Mouse (Mus musculus) CH12.LX (cell line): ENCODE results near the gene Herc1. TPM values are rescaled to one million over a fixed set of nuclear protein-coding genes. Genes with fewer than 3 reads are reported as not detected.

Source experiments
- DNase-seq: peaks from one replicate; pipeline ENCODE4 v3.0.0-alpha.2; 2013; ENCODE audit errors: extremely low read depth
- H3K27ac ChIP-seq: 2 replicates; pipeline ENCODE4 v1.5.1; 2012; ENCODE audit warnings: low read depth, mild to moderate bottlenecking, control low read depth, moderate library complexity; ENCODE audit not compliant: insufficient read depth
- H3K27me3 ChIP-seq: replicated peaks from 2 replicates; pipeline ENCODE3; 2012; ENCODE audit warnings: inconsistent platforms
- H3K36me3 ChIP-seq, 2 experiments: replicated peaks in 1 of 2; 2 replicates each; pipeline versions ENCODE3 to v1.6.1; 2012; ENCODE audit warnings: inconsistent platforms in 1 of 2, low read length in 1 of 2, mild to moderate bottlenecking in 1 of 2, mixed read lengths in 1 of 2, moderate library complexity in 1 of 2; ENCODE audit not compliant: control insufficient read depth in 1 of 2, insufficient read depth in 1 of 2
- H3K4me1 ChIP-seq, 2 experiments: 2 replicates each; pipeline ENCODE4 v1.6.1; 2012; ENCODE audit warnings: inconsistent platforms in 1 of 2, moderate library complexity in 1 of 2; ENCODE audit not compliant: insufficient read depth in 2 of 2, control insufficient read depth in 1 of 2
- H3K4me2 ChIP-seq: 2 replicates; pipeline ENCODE4 v1.6.1; 2012; ENCODE audit warnings: low read depth, mild to moderate bottlenecking, control low read depth; ENCODE audit not compliant: poor library complexity, insufficient read depth, severe bottlenecking
- H3K4me3 ChIP-seq, 3 experiments: fragments of 150-350 bp in 1 of 3; sonication (generic) in 1 of 3; replicated peaks in 1 of 3; 2 replicates each; pipeline versions ENCODE3 to v1.5.1; 2011 to 2012; ENCODE audit warnings: low read depth in 2 of 3, low read length in 2 of 3, mild to moderate bottlenecking in 2 of 3, moderate library complexity in 2 of 3, control low read depth in 1 of 3, improper control_type of control experiment in 1 of 3, inconsistent platforms in 1 of 3, mixed read lengths in 1 of 3; ENCODE audit not compliant: poor library complexity in 1 of 3
- H3K79me2 ChIP-seq: replicated peaks from 2 replicates; pipeline ENCODE4 v1.6.1; 2012; ENCODE audit warnings: mild to moderate bottlenecking, moderate library complexity; ENCODE audit not compliant: control insufficient read depth, poor library complexity, insufficient read depth, severe bottlenecking; ENCODE audit errors: extremely low read depth
- H3K9ac ChIP-seq: 2 replicates; pipeline ENCODE4 v1.6.1; 2012; ENCODE audit warnings: low read depth, mild to moderate bottlenecking, control low read depth, moderate library complexity; ENCODE audit not compliant: insufficient read depth
- H3K9me3 ChIP-seq: replicated peaks from 2 replicates; pipeline ENCODE3; 2012; ENCODE audit warnings: low read length, inconsistent platforms, mixed read lengths
- BHLHE40 ChIP-seq: IDR thresholded peaks from 2 replicates; pipeline ENCODE4 v1.6.1; 2011; ENCODE audit warnings: mild to moderate bottlenecking, low read depth, low read length, improper control_type of control experiment
- CHD1 ChIP-seq: IDR thresholded peaks from 2 replicates; pipeline ENCODE4 v1.6.1; 2012; ENCODE audit warnings: low read depth, low read length, improper control_type of control experiment, inconsistent platforms
- CTCF ChIP-seq, 2 experiments: IDR thresholded peaks in 1 of 2; conservative IDR thresholded peaks in 1 of 2; 2 replicates each; pipeline ENCODE4 v1.5.1; 2011 to 2012; ENCODE audit warnings: low read depth in 2 of 2, low read length in 2 of 2, improper control_type of control experiment in 1 of 2, inconsistent platforms in 1 of 2, mild to moderate bottlenecking in 1 of 2, moderate library complexity in 1 of 2
- E2F4 ChIP-seq: IDR thresholded peaks from 2 replicates; pipeline ENCODE4 v1.6.1; 2011; ENCODE audit warnings: low read depth, low read length, improper control_type of control experiment; ENCODE audit not compliant: insufficient replicate concordance
- ELF1 ChIP-seq: IDR thresholded peaks from 2 replicates; pipeline ENCODE4 v1.6.1; 2014; ENCODE audit warnings: low read depth, mild to moderate bottlenecking, inconsistent platforms, low read length, improper control_type of control experiment
- EP300 ChIP-seq: IDR thresholded peaks from 2 replicates; pipeline ENCODE4 v1.6.1; 2011; ENCODE audit warnings: low read length, improper control_type of control experiment
- ETS1 ChIP-seq: conservative IDR thresholded peaks from 2 replicates; pipeline ENCODE4 v1.6.1; 2012; ENCODE audit warnings: low read depth, mild to moderate bottlenecking, inconsistent platforms, low read length, improper control_type of control experiment, moderate library complexity
- HCFC1 ChIP-seq: IDR thresholded peaks from 2 replicates; pipeline ENCODE4 v1.6.1; 2012; ENCODE audit warnings: low read depth, mild to moderate bottlenecking, inconsistent platforms, low read length, improper control_type of control experiment
- IRF4 ChIP-seq: IDR thresholded peaks from 2 replicates; pipeline ENCODE4 v1.6.1; 2014; ENCODE audit warnings: low read depth, mild to moderate bottlenecking, inconsistent platforms, low read length, improper control_type of control experiment
- JUN ChIP-seq: IDR thresholded peaks from 2 replicates; pipeline ENCODE4 v1.6.1; 2011; ENCODE audit warnings: low read depth, mild to moderate bottlenecking, low read length, improper control_type of control experiment, moderate library complexity; ENCODE audit not compliant: insufficient read depth
- JUND ChIP-seq: conservative IDR thresholded peaks from 2 replicates; pipeline ENCODE4 v1.6.1; 2011; ENCODE audit warnings: low read depth, low read length, improper control_type of control experiment
- KAT2A ChIP-seq: IDR thresholded peaks from 2 replicates; pipeline ENCODE4 v1.6.1; 2012; ENCODE audit warnings: low read length, improper control_type of control experiment, inconsistent platforms; ENCODE audit not compliant: insufficient replicate concordance
- MAZ ChIP-seq: IDR thresholded peaks from 2 replicates; pipeline ENCODE4 v1.6.1; 2012; ENCODE audit warnings: low read depth, mild to moderate bottlenecking, inconsistent platforms, low read length, improper control_type of control experiment, moderate library complexity
- MEF2A ChIP-seq: IDR thresholded peaks from 2 replicates; pipeline ENCODE4 v1.6.1; 2014; ENCODE audit warnings: low read depth, mild to moderate bottlenecking, inconsistent platforms, low read length, improper control_type of control experiment, borderline replicate concordance
- MYC ChIP-seq: IDR thresholded peaks from 2 replicates; pipeline ENCODE4 v1.6.1; 2011; ENCODE audit warnings: low read depth, mild to moderate bottlenecking, improper control_type of control experiment, low read length
- PAX5 ChIP-seq: IDR thresholded peaks from 2 replicates; pipeline ENCODE4 v1.6.1; 2012; ENCODE audit warnings: low read length, inconsistent platforms, mixed read lengths
- POLR2A ChIP-seq: IDR thresholded peaks from 2 replicates; pipeline ENCODE4 v1.6.1; 2011; ENCODE audit warnings: low read depth, mild to moderate bottlenecking, improper control_type of control experiment, low read length
- POLR2AphosphoS2 ChIP-seq: IDR thresholded peaks from 2 replicates; pipeline ENCODE4 v1.6.1; 2011; ENCODE audit warnings: low read depth, low read length, improper control_type of control experiment
- RAD21 ChIP-seq: IDR thresholded peaks from 2 replicates; pipeline ENCODE4 v1.6.1; 2011; ENCODE audit warnings: low read depth, mild to moderate bottlenecking, low read length, improper control_type of control experiment, moderate library complexity
- RCOR1 ChIP-seq: conservative IDR thresholded peaks from 2 replicates; pipeline ENCODE4 v1.6.1; 2012; ENCODE audit warnings: low read depth, mild to moderate bottlenecking, inconsistent platforms, low read length, improper control_type of control experiment
- SMC3 ChIP-seq: IDR thresholded peaks from 2 replicates; pipeline ENCODE4 v1.6.1; 2011; ENCODE audit warnings: low read depth, low read length, improper control_type of control experiment
- TBP ChIP-seq: conservative IDR thresholded peaks from 2 replicates; pipeline ENCODE4 v1.6.1; 2011; ENCODE audit warnings: low read depth, low read length, improper control_type of control experiment
- TCF12 ChIP-seq: IDR thresholded peaks from 2 replicates; pipeline ENCODE4 v1.6.1; 2014; ENCODE audit warnings: low read depth, mild to moderate bottlenecking, inconsistent platforms, low read length, improper control_type of control experiment
- UBTF ChIP-seq: IDR thresholded peaks from 2 replicates; pipeline ENCODE4 v1.6.1; 2012; ENCODE audit warnings: low read depth, mild to moderate bottlenecking, inconsistent platforms, low read length, improper control_type of control experiment, moderate library complexity
- USF2 ChIP-seq: conservative IDR thresholded peaks from 2 replicates; pipeline ENCODE4 v1.6.1; 2011; ENCODE audit warnings: low read depth, low read length, improper control_type of control experiment
- ZKSCAN1 ChIP-seq: IDR thresholded peaks from 2 replicates; pipeline ENCODE4 v1.6.1; 2012; ENCODE audit warnings: low read depth, inconsistent platforms, low read length, improper control_type of control experiment, borderline replicate concordance
- ZNF384 ChIP-seq: IDR thresholded peaks from 2 replicates; pipeline ENCODE4 v1.6.1; 2012; ENCODE audit warnings: low read depth, low read length, improper control_type of control experiment, inconsistent platforms
- dilution Hi-C: fragments of 300-500 bp; cut with MboI; formaldehyde crosslinking; loops from 2 replicates; pipeline ENCODE4 v1.14.3; 2020; ENCODE audit warnings: low sequenced_read_pairs; ENCODE audit not compliant: extremely low pct_unique_long_range_greater_than_20kb, extremely low pct_ligation_motif_present
- in situ Hi-C: fragments of 300-500 bp; cut with MboI; formaldehyde crosslinking; loops from 3 replicates; pipeline ENCODE4 v1.14.3; 2019; ENCODE audit warnings: low sequenced_read_pairs, low pct_ligation_motif_present, low pct_unique_long_range_greater_than_20kb, mixed read lengths
- polyA plus RNA-seq: library from polyadenylated mRNA; unstranded; fragments of >175 nt; gene quantifications from 2 replicates; pipeline ENCODE4 v1.2.1, GENCODE M21; 2012; ENCODE audit warnings: low read depth; ENCODE audit not compliant: insufficient read length
- total RNA-seq, 2 experiments: library from RNA; depleted of rRNA; stranded (reverse); fragments of 300-350 nt in 1 of 2; fragments of >200 nt in 1 of 2; gene quantifications; 2 replicates each; pipeline ENCODE4 v1.2.3; 2012 to 2014

The Herc1 gene
- total and polyA plus RNA-seq, 3 experiments = 33.2 to 45.2 (median 42.1) TPM

DNA sequence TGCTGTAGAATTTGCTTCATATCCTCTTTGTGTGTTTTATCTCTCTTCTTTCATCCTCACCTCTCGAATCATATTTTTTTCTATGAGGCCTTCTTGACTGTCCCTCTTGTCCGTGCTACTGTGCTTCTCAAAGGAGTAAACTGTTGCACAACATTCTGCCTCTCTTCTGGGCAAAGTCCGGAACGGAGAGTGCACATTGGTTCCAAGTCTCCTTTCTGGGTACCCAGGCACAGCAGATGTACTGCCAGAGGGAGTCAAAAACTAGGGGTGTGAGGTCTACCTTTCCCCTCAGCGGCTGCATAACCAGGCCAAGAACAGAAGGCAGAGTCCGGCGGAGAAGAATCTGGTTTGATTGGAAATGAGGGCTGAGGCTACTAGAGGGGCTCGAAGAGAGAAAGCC, 89.8 kb downstream of the Herc1 start:
- no peak overlapping the region for H3K9ac ChIP-seq
- no peak overlapping the region for H3K4me2 ChIP-seq
- no peak overlapping the region for H3K4me3 ChIP-seq
- no peak for DNase-seq
- H3K79me2 ChIP-seq = 0 out of 2 replicates have a peak, but pooled peaks cover 2% of the 10 kb centered on the region
- TF ChIP-seq IRF4 (no peak), CTCF (conservative IDR thresholded peaks at IDR 0.05 in 1 of 2, IDR thresholded peaks at IDR 0.05 in 1 of 2; ENCODE audit: low read depth in 2 of 2, low read length in 2 of 2) (no peak), ELF1 (no peak), EP300 (no peak), MYC (no peak), CHD1 (no peak), MEF2A (no peak), ETS1 (no peak), SMC3 (no peak)
- no peaks in the 10 kb centered on the region for H3K4me1 ChIP-seq
- no peaks in the 10 kb centered on the region for H3K27me3 ChIP-seq
- H3K27ac ChIP-seq = no peak overlapping the region
- in situ Hi-C loops = no loop called here
- no peaks in the 10 kb centered on the region for H3K9me3 ChIP-seq
- peaks cover 29 to 72% of the 10 kb centered on the region in 2 experiments for H3K36me3 ChIP-seq
- dilution Hi-C loops = no loop called here

DNA sequence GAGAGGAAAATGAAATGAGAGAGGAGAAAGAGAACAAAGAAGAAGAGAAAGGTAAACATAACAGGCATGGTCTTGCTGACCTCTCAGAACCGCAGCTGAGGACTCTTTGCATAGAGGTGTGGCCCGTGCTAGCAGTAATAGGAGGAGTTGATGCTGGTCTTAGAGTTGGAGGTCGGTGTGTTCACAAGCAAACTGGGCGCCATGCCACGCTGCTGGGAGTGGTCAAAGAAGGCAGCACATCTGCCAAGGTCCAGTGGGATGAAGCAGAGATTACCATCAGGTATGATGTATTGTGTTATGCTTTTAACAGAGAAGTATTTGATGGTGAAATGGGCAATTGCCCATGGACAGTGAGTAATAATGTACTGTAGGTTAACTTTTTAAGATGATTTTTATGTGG, 98.0 kb downstream of the Herc1 start:
- DNase-seq = no peak
- Histone ChIP-seq H3K27ac (no peak overlapping the region), H3K27me3 (no peaks in the 10 kb centered on the region), H3K4me2 (no peak overlapping the region), H3K36me3 (peaks cover 38 to 65% of the 10 kb centered on the region in 2 experiments), H3K4me1 (no peaks in the 10 kb centered on the region), H3K4me3 (no peak overlapping the region), H3K79me2 (no peaks in the 10 kb centered on the region), H3K9ac (no peak overlapping the region), H3K9me3 (no peaks in the 10 kb centered on the region)
- dilution Hi-C loops (no loop called here), in situ Hi-C loops (no loop called here)
- no peak for TF ChIP-seq PAX5
- no peak for TF ChIP-seq HCFC1
- no peak for TF ChIP-seq RCOR1
- no peak for TF ChIP-seq TBP
- TF ChIP-seq TCF12 = no peak
- no peak for TF ChIP-seq USF2

DNA sequence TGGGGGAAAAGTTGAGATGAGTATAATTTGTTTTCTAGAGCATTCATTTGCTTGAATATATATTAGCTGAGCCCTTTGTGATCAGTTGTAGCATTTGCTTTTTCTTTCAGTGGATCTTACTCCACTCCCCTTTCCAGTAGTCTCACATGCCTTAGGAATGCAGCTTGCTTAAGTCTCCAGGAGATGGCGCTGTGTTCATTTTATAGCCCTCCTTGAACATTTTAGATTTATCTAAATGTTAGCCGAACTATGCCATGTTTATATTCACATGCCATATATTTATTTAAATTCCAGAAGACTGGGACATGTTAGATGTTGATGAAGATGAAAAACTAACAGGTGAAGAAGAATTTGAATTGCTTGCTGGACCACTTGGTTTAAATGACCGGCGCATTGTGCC, 114.8 kb downstream of the Herc1 start:
- Histone ChIP-seq H3K9me3 (no peaks in the 10 kb centered on the region), H3K4me2 (no peak overlapping the region), H3K4me1 (no peaks in the 10 kb centered on the region), H3K79me2 (no peaks in the 10 kb centered on the region), H3K27ac (no peak overlapping the region), H3K4me3 (no peak overlapping the region), H3K27me3 (no peaks in the 10 kb centered on the region), H3K9ac (no peak overlapping the region), H3K36me3 (peaks cover 37 to 67% of the 10 kb centered on the region in 2 experiments)
- DNase-seq = peak; percentile 58
- dilution Hi-C loops = no loop called here
- in situ Hi-C loops = no loop called here
- TF ChIP-seq JUND = no peak
- no peak for TF ChIP-seq USF2
- peak; percentile 51 to 70 for TF ChIP-seq CTCF (conservative IDR thresholded peaks at IDR 0.05 in 1 of 2, IDR thresholded peaks at IDR 0.05 in 1 of 2; ENCODE audit: low read depth in 2 of 2, low read length in 2 of 2)
- no peak for TF ChIP-seq POLR2AphosphoS2
- no peak for TF ChIP-seq ZNF384
- TF ChIP-seq TCF12 = no peak
- no peak for TF ChIP-seq CHD1
- TF ChIP-seq MAZ = no peak
- no peak for TF ChIP-seq POLR2A
- no peak for TF ChIP-seq BHLHE40
- TF ChIP-seq RAD21 = peak; percentile 58
- no peak for TF ChIP-seq RCOR1
- no peak for TF ChIP-seq ETS1
- TF ChIP-seq UBTF = no peak
- TF ChIP-seq E2F4 = no peak
- no peak for TF ChIP-seq JUN
- no peak for TF ChIP-seq KAT2A
- no peak for TF ChIP-seq ZKSCAN1
